Mouse (Mus musculus): ENCODE measurements at regions not wholly inside any gene's neighbourhood (a gene's known extent, or its start where the extent isn't known, plus 50 kb on each side); places are given as distances from the start of the nearest gene placed in this dataset.

DNA sequence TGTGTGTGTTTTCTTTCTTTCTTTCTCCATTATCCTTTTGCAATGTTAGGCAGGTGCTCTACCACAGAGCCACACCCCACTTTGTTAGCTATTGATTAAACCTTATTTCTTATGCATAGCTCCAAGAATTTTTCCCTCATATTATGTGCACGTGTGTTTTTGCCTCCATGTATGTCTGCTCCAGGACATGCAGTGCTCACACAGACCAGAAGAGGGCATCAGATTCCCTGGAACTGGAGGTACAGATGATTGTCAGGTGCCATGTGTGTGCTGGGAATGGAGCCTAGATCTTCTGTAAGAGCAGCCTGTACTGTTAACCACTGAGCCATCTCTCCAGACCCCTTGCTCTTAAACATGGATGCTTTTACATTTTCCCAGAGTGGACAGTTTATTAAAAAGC, 166.4 kb upstream of the Tshz3 start:
- no peak for DNase-seq (ENCODE audit: extremely low spot score in 1 of 2, low spot score in 1 of 2)

DNA sequence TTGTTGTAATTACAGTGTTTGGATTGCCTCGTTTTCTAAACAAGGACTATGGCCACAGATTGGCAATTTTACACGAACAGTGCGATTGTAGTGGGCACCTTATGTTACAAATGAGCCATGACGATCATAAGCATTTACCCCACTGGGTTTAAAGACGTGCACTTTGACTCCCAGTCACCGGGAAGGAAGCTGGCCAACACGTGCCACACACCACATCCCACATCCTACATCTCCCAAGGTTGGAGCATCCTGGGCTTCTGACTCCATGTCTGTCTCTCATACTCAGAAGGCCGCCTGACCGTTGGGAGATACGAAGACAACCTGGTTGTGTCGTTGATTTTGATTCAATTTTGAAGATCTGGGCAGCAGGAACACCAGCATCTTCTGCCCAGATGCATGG, 159.8 kb upstream of the Tshz3 start:
- DNase-seq (ENCODE audit: extremely low spot score in 1 of 2, low spot score in 1 of 2), result no peak

DNA sequence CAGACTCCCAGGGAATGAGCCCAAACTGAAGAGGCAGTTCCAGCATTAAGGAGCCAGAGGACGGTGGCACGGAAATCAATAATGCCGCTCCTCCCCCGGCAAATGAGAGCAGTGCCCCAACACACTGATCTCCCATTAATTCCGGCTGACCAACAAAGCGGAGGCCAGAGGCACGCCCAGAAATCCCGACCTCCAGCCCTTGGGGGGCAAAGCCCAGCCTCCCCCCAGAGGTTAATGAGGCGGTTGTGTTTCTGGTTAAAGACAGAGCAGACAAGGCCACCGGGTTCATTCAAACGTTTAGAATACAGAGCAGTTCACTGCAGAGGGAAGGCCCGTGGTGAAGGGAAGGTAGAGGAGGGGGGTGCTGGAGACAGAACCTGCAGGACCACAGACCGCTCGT, 149.9 kb upstream of the Tshz3 start:
- no peak for DNase-seq (ENCODE audit: extremely low spot score in 1 of 2, low spot score in 1 of 2)

DNA sequence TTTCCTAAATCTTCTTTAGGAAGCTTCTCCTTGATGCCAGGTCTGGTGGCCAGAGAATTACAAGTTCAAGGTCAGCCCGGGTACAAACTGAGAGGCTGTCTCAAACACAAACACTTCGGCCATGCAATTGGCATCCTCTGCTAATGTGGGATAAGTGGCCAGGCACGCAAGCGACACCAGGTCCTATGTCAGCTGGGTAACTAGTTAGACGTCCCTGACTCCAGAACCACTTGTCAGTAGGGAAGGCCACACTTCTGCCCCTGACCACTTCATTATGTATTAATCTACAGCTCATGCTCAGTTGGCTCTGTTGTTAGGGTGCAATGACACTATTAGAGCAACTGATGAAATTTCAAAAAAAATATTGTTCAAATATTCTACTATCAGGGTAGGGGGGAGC, 149.5 kb upstream of the Tshz3 start:
- DNase-seq (ENCODE audit: extremely low spot score in 1 of 2, low spot score in 1 of 2), result no peak

DNA sequence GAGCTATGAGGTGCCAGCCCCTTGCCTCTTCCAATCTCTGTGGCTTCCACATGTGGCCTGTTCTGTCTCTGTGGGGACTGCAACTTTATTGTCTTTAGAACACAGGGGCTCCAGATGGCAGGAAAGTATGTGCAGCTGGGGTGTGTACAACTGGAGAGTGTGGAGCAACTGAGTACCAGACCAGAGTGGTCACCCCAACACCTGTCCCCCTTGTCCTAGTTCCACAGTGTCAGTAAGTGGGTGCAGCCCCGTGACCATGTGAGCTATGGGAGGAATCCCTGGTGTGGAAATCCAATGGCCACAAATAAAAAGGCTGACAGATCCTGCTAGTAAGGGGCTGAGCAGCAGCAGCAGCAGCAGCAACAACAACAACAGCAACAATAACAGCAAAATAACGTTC, 126.9 kb upstream of the Tshz3 start:
- DNase-seq (ENCODE audit: extremely low spot score in 1 of 2, low spot score in 1 of 2), result no peak

DNA sequence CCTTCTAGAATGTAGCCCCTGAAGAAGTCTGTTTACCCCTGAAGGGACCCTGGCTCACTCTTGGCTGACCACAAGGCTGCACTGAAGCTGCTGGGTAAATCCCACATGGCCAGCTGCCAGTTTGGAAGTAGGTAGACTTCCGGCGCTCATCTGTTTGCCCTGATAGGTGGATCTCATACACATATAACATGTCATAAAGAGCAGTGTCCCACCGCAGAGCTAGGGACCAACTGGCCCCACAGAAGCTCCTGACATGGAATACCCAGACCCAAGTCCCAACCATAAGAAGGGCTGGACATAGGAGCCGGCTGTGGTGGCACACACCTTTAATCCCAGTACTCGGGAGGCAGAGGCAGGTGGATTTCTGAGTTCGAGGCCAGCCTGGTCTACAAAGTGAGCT, 115.8 kb upstream of the Tshz3 start:
- DNase-seq (ENCODE audit: extremely low spot score in 1 of 2, low spot score in 1 of 2), result no peak

DNA sequence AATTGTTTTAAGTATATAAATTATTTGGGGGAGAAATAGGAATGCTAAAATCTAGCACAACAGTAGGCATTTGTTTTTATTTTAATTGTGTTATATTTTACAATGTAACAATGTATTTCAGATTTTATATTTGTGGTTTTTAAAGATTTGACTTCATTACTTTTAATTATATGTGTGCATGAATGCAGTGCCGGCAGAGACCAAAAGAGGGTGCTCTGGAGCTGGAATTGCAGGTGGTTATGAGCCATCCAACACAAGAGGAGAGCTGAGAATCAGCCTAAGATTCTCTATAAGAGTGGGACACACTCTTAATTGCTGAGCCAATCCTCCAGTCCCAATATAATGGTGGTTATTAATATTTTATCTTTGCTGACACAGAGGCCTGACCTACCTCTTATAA, 112.9 kb upstream of the Tshz3 start:
- no peak for DNase-seq (ENCODE audit: extremely low spot score in 1 of 2, low spot score in 1 of 2)

DNA sequence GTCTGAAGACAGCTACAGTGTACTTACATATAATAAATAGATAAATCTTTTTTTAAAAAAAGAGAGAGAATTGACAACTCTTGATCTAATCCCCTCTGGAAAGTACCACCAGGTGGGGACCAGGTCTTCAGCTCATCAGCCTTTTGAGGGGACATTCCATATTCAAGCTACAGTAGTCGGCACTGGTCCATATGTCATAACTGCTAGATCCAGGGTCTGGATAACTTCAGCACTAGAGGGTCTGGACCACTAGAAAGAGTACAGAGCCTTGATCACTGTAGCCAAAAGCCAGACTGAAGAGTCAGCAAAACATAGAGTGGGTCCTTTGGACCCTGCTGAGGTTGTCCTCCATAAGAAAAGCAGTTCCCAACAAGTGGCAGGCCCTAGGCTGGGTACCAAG, 106.4 kb upstream of the Tshz3 start:
- DNase-seq (ENCODE audit: extremely low spot score in 1 of 2, low spot score in 1 of 2), result no peak

DNA sequence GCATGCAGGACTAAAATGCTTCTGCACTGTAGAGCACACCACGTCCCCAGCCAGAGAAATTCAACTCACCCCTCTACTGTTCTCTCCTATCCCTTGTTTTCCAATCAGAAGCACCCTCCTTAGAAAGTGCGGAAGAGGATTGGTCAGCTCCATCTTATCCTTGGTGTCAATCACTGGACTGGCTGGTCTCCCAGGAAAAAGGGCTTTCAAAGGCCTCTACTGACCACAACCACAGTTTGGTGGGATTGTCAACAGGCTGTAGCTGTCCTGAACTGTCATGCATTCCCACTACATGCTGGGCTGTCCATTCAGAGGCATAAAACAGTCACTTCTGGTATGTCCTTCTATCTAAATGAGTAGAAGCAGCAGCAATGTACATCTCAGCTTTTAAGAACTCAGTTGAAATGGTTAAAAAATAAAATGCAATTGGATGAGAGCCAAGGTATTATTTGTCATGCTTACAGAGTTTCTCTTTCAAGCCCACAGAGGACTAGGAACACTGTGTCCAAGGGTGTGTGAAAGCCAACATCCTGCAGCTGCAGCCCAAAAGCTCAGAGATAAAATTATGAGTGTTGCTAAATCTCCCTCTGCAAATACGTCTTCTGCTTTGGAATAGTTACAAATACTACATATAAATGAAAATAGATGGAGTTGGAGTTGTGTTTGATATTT, 101.2 kb upstream of the Tshz3 start:
- no peak for DNase-seq (ENCODE audit: extremely low spot score in 1 of 2, low spot score in 1 of 2)

DNA sequence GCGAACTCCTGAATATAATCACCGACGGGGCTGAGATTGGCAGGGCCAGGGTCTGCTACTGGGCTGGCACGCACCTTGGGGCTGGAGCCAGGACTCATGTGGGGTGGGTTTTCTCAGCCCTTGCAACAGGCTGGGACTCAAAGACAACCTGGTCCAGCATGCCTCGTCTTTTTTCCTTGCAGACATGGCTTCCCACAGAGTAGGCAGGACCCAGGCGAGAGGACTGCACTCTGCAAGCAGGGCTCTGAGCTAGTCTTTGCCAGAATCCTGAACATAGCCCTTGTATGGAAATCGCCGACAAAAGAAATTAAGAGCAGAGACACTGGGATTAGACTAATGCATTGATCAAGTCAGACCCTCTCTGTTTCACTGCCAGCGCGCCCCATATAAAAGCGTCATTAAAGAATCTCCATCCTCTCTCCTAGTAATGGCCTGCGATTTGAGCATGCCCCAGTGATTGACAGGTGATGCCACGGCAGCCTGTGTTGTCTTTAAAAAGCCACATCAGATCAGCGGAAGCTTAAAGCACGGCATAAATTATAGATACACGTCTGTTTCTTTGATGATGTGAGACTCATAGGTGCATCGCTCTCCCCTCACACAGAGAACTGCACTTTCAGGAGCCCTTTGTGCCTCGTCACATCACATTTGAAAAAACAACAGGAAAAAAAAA, 92.8 kb upstream of the Tshz3 start:
- DNase-seq (ENCODE audit: extremely low spot score in 1 of 2, low spot score in 1 of 2), result no peak

DNA sequence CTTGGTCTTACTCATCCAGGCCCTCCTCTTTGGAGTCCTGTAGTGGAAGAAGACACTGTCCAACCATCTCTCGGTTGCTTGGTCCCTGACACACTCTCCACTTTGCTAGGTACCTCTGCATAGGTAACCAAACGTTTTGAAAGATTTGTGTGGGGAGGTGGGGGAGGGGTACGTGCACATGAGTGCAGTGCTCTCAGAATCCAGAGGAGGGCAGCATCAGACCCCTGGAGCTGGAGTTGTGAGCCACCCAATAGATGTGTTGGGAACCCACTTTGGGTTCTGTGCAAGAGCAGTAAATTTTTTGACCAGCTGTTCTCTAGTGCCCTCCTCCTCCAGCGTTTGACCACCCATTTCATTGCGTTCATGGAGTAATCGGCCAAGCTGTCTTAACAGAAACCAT, 77.7 kb upstream of the Tshz3 start:
- DNase-seq (ENCODE audit: extremely low spot score in 1 of 2, low spot score in 1 of 2), result no peak

DNA sequence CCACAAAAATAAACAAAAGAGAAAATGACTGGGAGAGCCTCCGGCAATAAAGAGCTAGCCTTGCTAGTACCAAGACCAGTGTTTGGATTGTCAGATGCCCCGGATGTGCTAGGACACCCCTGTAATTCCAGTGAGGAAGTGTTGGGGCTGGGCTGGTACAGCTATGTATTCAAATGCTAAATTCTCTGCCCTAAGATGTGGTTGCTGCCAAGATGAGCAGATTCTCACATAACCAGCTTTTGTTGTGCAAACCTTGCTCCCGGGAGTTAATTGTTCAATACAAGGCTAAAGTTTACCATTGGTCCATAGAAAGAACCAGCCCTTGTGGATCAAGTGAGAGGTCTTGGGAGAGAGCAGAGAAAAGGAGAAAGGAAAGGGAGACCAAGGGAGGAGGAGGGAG, 53.7 kb upstream of the Tshz3 start:
- DNase-seq (ENCODE audit: extremely low spot score in 1 of 2, low spot score in 1 of 2), result no peak

Small RNA genes lying in the stretch of these regions (microRNA-seq; reads per million reads assigned to microRNA genes)
- 0 reads per million in 2 experiments for gene Gm25247

Measured in layer of hippocampus, postnatal 25 days (tissue).